Mouse (Mus musculus): Measurements from ENCODE around the gene Pdlim4. TPM values are rescaled to one million over a fixed set of nuclear protein-coding genes. Genes with fewer than 3 reads are reported as not detected.
"Not testable (repeated sequence)": the region's sequence is repeated elsewhere in the genome, so short reads cannot be mapped to it uniquely, and the experiment has no call there.

Pdlim4 gene
- polyA plus RNA-seq, 1 experiment from 2014 or later = 47.5 TPM

DNA sequence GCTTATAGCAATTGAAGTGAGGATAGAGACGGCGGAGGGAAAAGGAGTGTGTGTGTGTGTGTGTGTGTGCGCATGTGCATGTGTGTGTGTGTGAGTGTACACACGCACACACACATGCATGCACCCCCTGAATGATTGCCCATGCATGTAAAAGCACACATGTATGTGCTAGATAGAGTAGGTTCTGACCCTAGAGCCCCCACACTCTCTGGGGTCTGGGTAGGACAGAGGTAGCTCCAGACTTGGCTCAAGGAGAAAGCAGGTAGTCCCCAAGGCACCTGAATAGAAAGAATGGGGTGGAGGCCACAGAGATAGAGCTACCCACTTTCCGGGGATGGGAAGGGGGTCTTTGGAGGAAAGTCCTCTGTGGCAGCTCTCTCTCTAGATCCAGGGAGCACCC, 16.7 kb downstream of the Pdlim4 start:
- Histone ChIP-seq H3K4me1 (replicated peaks; ENCODE audit: insufficient read depth, low read length) (no peaks in the 10 kb centered on the region), H3K4me2 (ENCODE audit: low read length) (no peak overlapping the region), H3K9ac (ENCODE audit: low read depth, low read length) (no peak overlapping the region), H3K4me3 (replicated peaks; ENCODE audit: low read depth, low read length) (no peak overlapping the region), H3K27me3 (ENCODE audit: insufficient read depth, low read length) (no peaks in the 10 kb centered on the region), H3K27ac (no peak overlapping the region), H3K36me3 (ENCODE audit: insufficient read depth, low read length) (no peaks in the 10 kb centered on the region), H3K9me3 (replicated peaks; ENCODE audit: low read length) (no peaks in the 10 kb centered on the region)
- ATAC-seq (replicated peaks; ENCODE audit: low FRiP score, low read depth) (no peak), DNase-seq (ENCODE audit: low spot score) (no peak)
- 93% methylated on average over 5 of the region's 5 CpGs for WGBS
- no peak for TF ChIP-seq CTCF (IDR thresholded peaks at IDR 0.05; ENCODE audit: low read depth)

DNA sequence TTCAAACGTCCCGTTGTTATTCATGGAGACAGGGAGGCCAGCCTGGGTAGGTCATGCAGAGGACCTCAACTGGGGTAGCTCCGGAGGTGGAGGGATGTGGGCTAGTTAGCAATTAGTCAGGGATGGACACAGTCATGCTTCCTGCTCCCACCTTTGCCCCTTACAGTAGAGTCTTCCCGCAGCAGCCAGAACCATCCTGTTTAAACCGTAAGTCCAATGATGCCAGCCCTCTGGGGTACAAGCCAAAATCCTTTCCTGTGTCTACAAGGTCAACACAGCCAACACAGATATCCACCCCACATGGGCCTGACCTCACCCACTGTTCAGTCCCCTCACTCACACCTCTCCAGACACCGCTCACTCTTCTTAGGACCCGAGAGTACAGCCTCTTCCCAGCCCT, 17.7 kb downstream of the Pdlim4 start:
- peak; percentile 86 for ATAC-seq (replicated peaks; ENCODE audit: low FRiP score, low read depth)
- WGBS = 51% methylated on average over 7 of the region's 7 CpGs

DNA sequence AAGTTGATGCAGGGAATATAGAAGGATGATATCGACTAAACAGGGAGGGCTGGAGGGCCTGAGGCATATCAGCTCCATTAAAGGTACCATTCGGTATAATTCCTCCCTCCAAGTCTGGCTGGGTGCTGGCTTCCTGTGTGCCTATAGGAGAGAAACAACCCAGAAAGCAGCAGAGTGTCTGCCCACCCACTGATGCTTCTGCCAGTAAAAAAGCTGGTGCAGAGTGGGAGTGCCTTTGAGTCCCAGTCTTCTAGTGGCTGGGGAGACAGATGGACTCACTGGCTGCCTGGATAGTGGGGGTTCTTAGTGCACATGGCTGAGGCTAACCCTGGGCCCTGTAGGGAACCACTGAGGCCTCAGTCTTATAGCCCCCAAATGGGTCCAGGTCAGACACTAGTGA, 18.6 kb downstream of the Pdlim4 start:
- TF ChIP-seq CTCF (IDR thresholded peaks at IDR 0.05; ENCODE audit: low read depth) = no peak

More for the DNA sequence above, 17.7 kb downstream of the Pdlim4 start:
- Histone ChIP-seq H3K27me3 (ENCODE audit: insufficient read depth, low read length) (no peaks in the 10 kb centered on the region), H3K4me2 (ENCODE audit: low read length) (no peak overlapping the region), H3K4me1 (replicated peaks; ENCODE audit: insufficient read depth, low read length) (no peaks in the 10 kb centered on the region), H3K27ac (no peak overlapping the region), H3K9ac (ENCODE audit: low read depth, low read length) (no peak overlapping the region), H3K36me3 (ENCODE audit: insufficient read depth, low read length) (no peaks in the 10 kb centered on the region), H3K9me3 (replicated peaks; ENCODE audit: low read length) (no peaks in the 10 kb centered on the region), H3K4me3 (replicated peaks; ENCODE audit: low read depth, low read length) (no peak overlapping the region)
- no peak for DNase-seq (ENCODE audit: low spot score)
- no peak for TF ChIP-seq CTCF (IDR thresholded peaks at IDR 0.05; ENCODE audit: low read depth)

DNA sequence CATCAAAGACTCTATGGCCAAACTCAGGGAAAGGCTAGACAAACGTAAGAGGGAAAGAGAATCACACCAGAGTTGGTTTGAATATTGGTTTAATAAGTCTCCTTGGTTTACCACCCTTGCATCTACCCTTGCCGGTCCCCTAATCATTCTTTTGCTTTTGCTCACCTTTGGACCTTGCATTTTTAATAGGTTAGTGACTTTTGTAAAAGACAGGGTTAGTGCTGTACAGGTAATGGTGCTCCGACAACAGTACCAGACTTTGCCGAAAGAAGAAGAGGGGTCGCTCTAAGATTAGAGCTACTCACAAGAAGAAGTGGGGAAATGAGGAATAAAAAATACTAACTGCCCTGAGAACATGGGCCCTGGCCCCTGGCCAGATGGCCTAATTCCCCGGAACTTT, 28.1 kb downstream of the Pdlim4 start:
- Histone ChIP-seq H3K4me1 (replicated peaks; ENCODE audit: insufficient read depth, low read length) (no peaks in the 10 kb centered on the region), H3K9me3 (replicated peaks; ENCODE audit: low read length) (no peaks in the 10 kb centered on the region), H3K36me3 (ENCODE audit: insufficient read depth, low read length) (no peaks in the 10 kb centered on the region), H3K4me3 (replicated peaks; ENCODE audit: low read depth, low read length) (no peak overlapping the region), H3K4me2 (ENCODE audit: low read length) (no peak overlapping the region), H3K27ac (no peak overlapping the region), H3K9ac (ENCODE audit: low read depth, low read length) (no peak overlapping the region), H3K27me3 (ENCODE audit: insufficient read depth, low read length) (no peaks in the 10 kb centered on the region)
- ATAC-seq (replicated peaks; ENCODE audit: low FRiP score, low read depth) (no peak), DNase-seq (ENCODE audit: low spot score) (no peak)
- TF ChIP-seq CTCF (IDR thresholded peaks at IDR 0.05; ENCODE audit: low read depth) = no peak
- WGBS = 90% methylated on average over 6 of the region's 6 CpGs

More for the DNA sequence above, 18.6 kb downstream of the Pdlim4 start:
- no peaks in the 10 kb centered on the region for H3K9me3 ChIP-seq (replicated peaks; ENCODE audit: low read length)
- no peak overlapping the region for H3K4me3 ChIP-seq (replicated peaks; ENCODE audit: low read depth, low read length)
- H3K27me3 ChIP-seq (ENCODE audit: insufficient read depth, low read length) = no peaks in the 10 kb centered on the region
- no peak overlapping the region for H3K4me2 ChIP-seq (ENCODE audit: low read length)
- no peaks in the 10 kb centered on the region for H3K4me1 ChIP-seq (replicated peaks; ENCODE audit: insufficient read depth, low read length)
- WGBS = 83% methylated on average over 2 of the region's 2 CpGs
- no peak for ATAC-seq (replicated peaks; ENCODE audit: low FRiP score, low read depth)
- H3K9ac ChIP-seq (ENCODE audit: low read depth, low read length) = no peak overlapping the region
- H3K36me3 ChIP-seq (ENCODE audit: insufficient read depth, low read length) = no peaks in the 10 kb centered on the region
- no peak overlapping the region for H3K27ac ChIP-seq
- DNase-seq (ENCODE audit: low spot score) = no peak

DNA sequence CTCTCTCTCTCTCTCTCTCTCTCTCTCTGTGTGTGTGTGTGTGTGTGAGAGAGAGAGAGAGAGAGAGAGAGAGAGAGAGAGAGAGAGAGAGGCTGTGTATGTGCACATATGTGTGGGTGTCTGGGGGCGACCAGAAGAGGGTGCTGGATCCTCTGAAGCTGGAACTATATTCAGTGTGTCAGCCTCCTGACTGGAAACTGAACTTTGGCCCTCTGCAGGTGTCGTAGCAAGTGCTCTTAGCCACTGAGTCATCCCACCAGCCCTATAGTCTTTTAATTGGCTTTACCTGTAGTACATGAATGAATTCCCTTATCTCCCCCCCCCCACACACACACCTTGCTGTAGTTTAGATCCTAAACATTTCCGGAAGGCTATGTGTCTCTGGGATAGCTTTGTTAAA, 35.9 kb downstream of the Pdlim4 start:
- not testable (repeated sequence) for ATAC-seq (replicated peaks; ENCODE audit: low FRiP score, low read depth)

DNA sequence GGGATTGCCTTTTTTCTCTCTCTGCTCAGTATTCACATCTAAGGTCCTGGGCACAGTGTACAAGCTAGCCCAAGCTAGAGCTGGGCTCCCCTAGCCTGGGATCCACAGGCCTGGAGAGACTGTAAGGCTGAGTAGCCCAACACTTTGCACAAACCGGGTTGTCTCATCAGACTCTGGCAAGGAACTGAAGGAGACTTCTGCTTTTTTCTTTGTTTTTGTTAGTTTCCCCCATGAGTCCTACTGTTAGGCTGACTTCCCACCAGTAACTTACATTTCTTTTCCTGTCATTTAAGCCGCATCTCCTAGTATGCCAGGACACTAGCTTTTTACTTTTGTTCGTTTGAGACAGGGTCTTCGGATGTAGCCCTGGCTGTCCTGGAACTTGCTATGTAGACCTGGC, 39.8 kb downstream of the Pdlim4 start:
- no peak overlapping the region; the same call in 1 of the 2 replicates for H3K4me3 ChIP-seq (replicated peaks; ENCODE audit: low read depth, low read length)
- no peak overlapping the region; the same call in 1 of the 2 replicates for H3K27ac ChIP-seq
- DNase-seq (ENCODE audit: low spot score) = no peak
- peak overlapping the region; percentile 59; the same call in 1 of the 2 replicates for H3K9ac ChIP-seq (ENCODE audit: low read depth, low read length)
- 0 out of 2 replicates have a peak, but pooled peaks cover 4% of the 10 kb centered on the region for H3K27me3 ChIP-seq (ENCODE audit: insufficient read depth, low read length)
- H3K4me2 ChIP-seq (ENCODE audit: low read length) = peak overlapping the region; percentile 89
- H3K4me1 ChIP-seq (replicated peaks; ENCODE audit: insufficient read depth, low read length) = peaks cover 10% of the 10 kb centered on the region; the same call in 1 of the 2 replicates
- no peak for ATAC-seq (replicated peaks; ENCODE audit: low FRiP score, low read depth)
- no peaks in the 10 kb centered on the region for H3K36me3 ChIP-seq (ENCODE audit: insufficient read depth, low read length)
- 82% methylated on average over 4 of the region's 4 CpGs for WGBS
- no peak for TF ChIP-seq CTCF (IDR thresholded peaks at IDR 0.05; ENCODE audit: low read depth)
- no peaks in the 10 kb centered on the region for H3K9me3 ChIP-seq (replicated peaks; ENCODE audit: low read length)

More for the DNA sequence above, 35.9 kb downstream of the Pdlim4 start:
- WGBS = 94% methylated on average over 1 of the region's 3 CpGs
- DNase-seq (ENCODE audit: low spot score); H3K9me3 ChIP-seq (replicated peaks; ENCODE audit: low read length); H3K27ac ChIP-seq; H3K9ac ChIP-seq (ENCODE audit: low read depth, low read length); H3K27me3 ChIP-seq (ENCODE audit: insufficient read depth, low read length); H3K4me3 ChIP-seq (replicated peaks; ENCODE audit: low read depth, low read length); H3K4me1 ChIP-seq (replicated peaks; ENCODE audit: insufficient read depth, low read length); H3K36me3 ChIP-seq (ENCODE audit: insufficient read depth, low read length); H3K4me2 ChIP-seq (ENCODE audit: low read length): not testable (repeated sequence)
